Mouse (Mus musculus): Measurements from ENCODE around the gene Ankrd52. TPM values are rescaled to one million over a fixed set of nuclear protein-coding genes. Genes with fewer than 3 reads are reported as not detected.

The Ankrd52 gene
- polyA plus RNA-seq, 1 experiment from 2014 or later: 12.7 TPM

Small RNAs within 50 kb of the gene (microRNA-seq; reads per million reads assigned to microRNA genes)
- gene Gm25361 (not detected), gene Gm26308 (not detected), gene Mir6914 (not detected), gene Mir6915 (1.8 reads per million), gene Mir8105 (3.0 reads per million, percentile 5 among the genes with 10 or more reads in this experiment)

Other genes starting within 250 kb of the Ankrd52 start
- gene Rbms2, start 196.8 kb upstream of the Ankrd52 start, polyA plus RNA-seq (2016; fragmentation: Nextera tagmentation; extraction: Ambion mirVana): 32.5 and 38.6 TPM in 2 replicates
- gene Gls2, start 182.7 kb upstream of the Ankrd52 start, polyA plus RNA-seq (2016; fragmentation: Nextera tagmentation; extraction: Ambion mirVana): 0.86 and 1.1 TPM in 2 replicates
- 37.9 and 41.9 TPM in 2 replicates for gene Spryd4, start 165.3 kb upstream of the Ankrd52 start, polyA plus RNA-seq (2016; fragmentation: Nextera tagmentation; extraction: Ambion mirVana)
- not detected in 2 replicates for gene Mip, start 151.3 kb upstream of the Ankrd52 start, polyA plus RNA-seq (2016; fragmentation: Nextera tagmentation; extraction: Ambion mirVana)
- gene Timeless, start 145.1 kb upstream of the Ankrd52 start, polyA plus RNA-seq (2016; fragmentation: Nextera tagmentation; extraction: Ambion mirVana): 48.1 and 69.3 TPM in 2 replicates
- gene Apon, start 123.0 kb upstream of the Ankrd52 start, polyA plus RNA-seq (2016; fragmentation: Nextera tagmentation; extraction: Ambion mirVana): 0.18 and 0.23 TPM in 2 replicates
- 0.11 and 3.9 TPM in 2 replicates for gene Apof, start 108.4 kb upstream of the Ankrd52 start, polyA plus RNA-seq (2016; fragmentation: Nextera tagmentation; extraction: Ambion mirVana)
- gene Stat2, start 106.6 kb upstream of the Ankrd52 start, polyA plus RNA-seq (2016; fragmentation: Nextera tagmentation; extraction: Ambion mirVana): 10.8 and 11.0 TPM in 2 replicates
- 0.25 and 0.48 TPM in 2 replicates for gene Il23a, start 78.4 kb upstream of the Ankrd52 start, polyA plus RNA-seq (2016; fragmentation: Nextera tagmentation; extraction: Ambion mirVana)
- gene Pan2, start 73.8 kb upstream of the Ankrd52 start, polyA plus RNA-seq (2016; fragmentation: Nextera tagmentation; extraction: Ambion mirVana): 29.9 and 31.4 TPM in 2 replicates
- gene Cnpy2, start 54.7 kb upstream of the Ankrd52 start, polyA plus RNA-seq (2016; fragmentation: Nextera tagmentation; extraction: Ambion mirVana): 220 and 255 TPM in 2 replicates
- gene Cs, start 39.4 kb upstream of the Ankrd52 start, polyA plus RNA-seq (2016; fragmentation: Nextera tagmentation; extraction: Ambion mirVana): 347 and 474 TPM in 2 replicates
- gene Coq10a, start 8.1 kb upstream of the Ankrd52 start, polyA plus RNA-seq (2016; fragmentation: Nextera tagmentation; extraction: Ambion mirVana): 9.7 and 10.7 TPM in 2 replicates
- gene Slc39a5, start 24.1 kb downstream of the Ankrd52 start, polyA plus RNA-seq (2016; fragmentation: Nextera tagmentation; extraction: Ambion mirVana): 0.07 and 2.4 TPM in 2 replicates
- 76.5 and 87.9 TPM in 2 replicates for gene Nabp2, start 34.4 kb downstream of the Ankrd52 start, polyA plus RNA-seq (2016; fragmentation: Nextera tagmentation; extraction: Ambion mirVana)
- 31.0 and 34.3 TPM in 2 replicates for gene Rnf41, start 34.5 kb downstream of the Ankrd52 start, polyA plus RNA-seq (2016; fragmentation: Nextera tagmentation; extraction: Ambion mirVana)
- gene Smarcc2, start 82.1 kb downstream of the Ankrd52 start, polyA plus RNA-seq (2016; fragmentation: Nextera tagmentation; extraction: Ambion mirVana): 66.0 and 68.7 TPM in 2 replicates
- gene Myl6, start 117.0 kb downstream of the Ankrd52 start, polyA plus RNA-seq (2016; fragmentation: Nextera tagmentation; extraction: Ambion mirVana): 1,508 and 1,550 TPM in 2 replicates
- gene Myl6b, start 121.6 kb downstream of the Ankrd52 start, polyA plus RNA-seq (2016; fragmentation: Nextera tagmentation; extraction: Ambion mirVana): 3.2 and 4.0 TPM in 2 replicates
- gene Esyt1, start 148.8 kb downstream of the Ankrd52 start, polyA plus RNA-seq (2016; fragmentation: Nextera tagmentation; extraction: Ambion mirVana): 17.8 and 20.3 TPM in 2 replicates
- 11.2 and 12.8 TPM in 2 replicates for gene Zc3h10, start 170.7 kb downstream of the Ankrd52 start, polyA plus RNA-seq (2016; fragmentation: Nextera tagmentation; extraction: Ambion mirVana)
- 2,301 and 2,407 TPM in 2 replicates for gene Rpl41, start 172.2 kb downstream of the Ankrd52 start, polyA plus RNA-seq (2016; fragmentation: Nextera tagmentation; extraction: Ambion mirVana)
- 168 and 225 TPM in 2 replicates for gene Pa2g4, start 188.9 kb downstream of the Ankrd52 start, polyA plus RNA-seq (2016; fragmentation: Nextera tagmentation; extraction: Ambion mirVana)
- gene Erbb3, start 212.5 kb downstream of the Ankrd52 start, polyA plus RNA-seq (2016; fragmentation: Nextera tagmentation; extraction: Ambion mirVana): 7.4 and 7.7 TPM in 2 replicates
- 400 and 429 TPM in 2 replicates for gene Rps26, start 249.6 kb downstream of the Ankrd52 start, polyA plus RNA-seq (2016; fragmentation: Nextera tagmentation; extraction: Ambion mirVana)

Measured in heart, embryonic 10.5 days (tissue).